Mouse (Mus musculus): Measurements from ENCODE around the gene Men1.

The Men1 gene

DNA sequence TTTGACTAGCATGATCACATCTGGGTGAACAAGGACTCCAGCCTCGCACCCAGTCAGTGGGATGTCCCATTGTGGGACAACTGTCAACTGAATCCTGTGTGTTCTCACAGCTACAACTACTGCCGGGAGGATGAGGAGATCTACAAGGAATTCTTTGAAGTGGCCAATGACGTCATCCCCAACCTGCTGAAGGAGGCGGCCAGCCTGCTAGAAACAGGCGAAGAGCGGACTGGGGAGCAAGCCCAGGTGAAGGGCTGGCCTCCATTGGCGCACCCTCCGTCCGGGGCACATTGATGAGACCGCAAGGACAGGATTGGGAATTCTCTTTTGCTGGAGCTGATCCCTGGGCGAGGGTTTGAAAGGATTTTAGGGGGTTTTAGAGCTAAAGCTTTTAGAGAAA, 3.9 kb downstream of the Men1 start:
- DNase-seq (ENCODE audit: low read depth, low spot score), result no peak

- no peak for DNase-seq (ENCODE audit: low read depth, low spot score)
Observed at GRCm38 (mm10) chr19:6339191-6339590, 4.4 kb downstream of the Men1 start.

DNA sequence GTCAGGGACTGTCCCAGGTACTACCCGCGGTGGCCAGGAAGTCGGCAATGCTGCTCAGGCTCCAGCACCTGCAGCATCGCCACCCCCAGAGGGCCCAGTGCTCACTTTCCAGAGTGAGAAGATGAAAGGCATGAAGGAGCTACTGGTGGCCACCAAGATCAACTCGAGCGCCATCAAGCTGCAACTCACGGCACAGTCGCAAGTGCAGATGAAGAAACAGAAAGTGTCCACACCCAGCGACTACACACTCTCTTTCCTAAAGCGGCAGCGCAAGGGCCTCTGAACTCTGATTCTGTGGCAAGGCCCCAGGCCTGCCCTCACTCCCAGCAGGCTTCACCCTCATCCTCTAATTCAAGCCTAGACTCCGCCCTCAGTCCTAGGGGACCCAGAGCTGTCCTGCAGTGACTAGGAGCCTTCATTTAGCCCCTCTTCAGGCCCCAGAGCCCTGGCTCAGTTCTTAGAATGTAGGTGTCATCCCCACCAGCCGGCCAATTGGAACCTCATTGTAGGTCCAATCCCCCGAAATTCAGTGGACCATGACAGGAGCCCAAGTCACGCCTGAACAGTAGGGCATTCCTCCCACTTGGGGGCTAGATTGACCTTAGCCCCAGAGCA, 5.2 kb downstream of the Men1 start:
- DNase-seq (ENCODE audit: low read depth, low spot score), result no peak

GRCm38 (mm10) chr19:6340524-6341452, 6.0 kb downstream of the Men1 start, which contains the start of gene Map4k2:
Gene Map4k2 (plus strand): TSS chr19:6341135.
- DNase-seq (ENCODE audit: low read depth, low spot score), result peak; percentile 56

DNA sequence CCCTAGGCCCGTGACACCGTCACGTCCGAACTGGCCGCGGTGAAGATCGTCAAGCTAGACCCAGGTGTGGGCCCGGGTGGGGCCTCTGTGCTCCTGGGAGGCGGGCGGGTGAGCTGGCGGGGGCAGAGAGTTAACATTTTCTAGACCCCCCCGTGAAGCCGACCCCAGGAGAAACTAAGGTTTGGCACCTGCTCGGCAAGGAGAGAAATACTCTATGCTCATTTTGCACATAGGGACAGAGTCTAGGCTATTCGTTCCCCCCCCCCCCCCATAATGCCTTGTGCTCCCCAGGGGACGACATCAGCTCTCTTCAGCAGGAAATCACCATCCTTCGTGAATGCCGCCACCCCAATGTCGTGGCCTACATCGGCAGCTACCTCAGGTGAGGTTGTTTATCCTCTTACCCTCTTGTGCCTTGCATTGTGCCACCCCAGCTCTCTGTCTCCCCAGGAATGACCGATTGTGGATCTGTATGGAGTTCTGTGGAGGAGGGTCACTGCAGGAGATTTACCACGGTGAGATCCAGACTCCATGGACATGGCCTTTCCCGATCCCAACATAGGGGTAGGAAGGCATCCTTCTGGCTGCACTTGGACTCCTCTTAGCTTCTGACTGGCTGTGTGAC, 6.8 kb downstream of the Men1 start:
- DNase-seq (ENCODE audit: low read depth, low spot score), result no peak

DNA sequence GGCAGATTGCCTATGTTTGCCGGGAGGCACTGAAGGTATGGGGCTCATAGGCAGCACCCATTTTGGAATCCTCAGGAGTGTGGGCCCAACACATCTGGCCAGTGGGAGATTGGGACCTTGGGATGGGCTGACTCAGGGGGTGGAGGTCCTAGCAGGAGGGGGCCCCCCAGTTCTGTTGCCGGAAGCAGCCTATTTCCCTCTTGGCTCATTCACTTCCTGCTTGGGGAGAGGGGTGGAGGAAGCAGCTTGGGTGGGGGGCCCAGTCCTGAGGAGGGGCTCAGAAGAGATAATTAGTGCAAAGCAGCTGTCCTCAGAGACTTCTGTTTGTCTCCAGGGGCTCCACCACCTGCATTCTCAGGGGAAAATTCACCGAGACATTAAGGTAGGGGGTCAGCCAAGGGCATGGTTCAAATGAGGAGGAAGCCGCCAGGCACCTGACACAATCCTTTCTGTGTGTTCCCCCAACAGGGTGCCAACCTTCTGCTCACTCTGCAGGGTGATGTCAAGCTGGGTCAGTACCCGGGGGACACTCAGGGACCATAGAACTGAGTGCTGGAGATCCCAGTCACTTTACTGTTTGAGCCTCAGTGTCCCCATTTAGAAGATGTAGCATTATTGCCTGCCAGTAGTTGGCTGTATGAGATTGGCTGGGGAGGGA, 7.6 kb downstream of the Men1 start:
- DNase-seq (ENCODE audit: low read depth, low spot score), result no peak

- DNase-seq (ENCODE audit: low read depth, low spot score), result no peak
Observed at GRCm38 (mm10) chr19:6343066-6343925, 8.5 kb downstream of the Men1 start.

DNA sequence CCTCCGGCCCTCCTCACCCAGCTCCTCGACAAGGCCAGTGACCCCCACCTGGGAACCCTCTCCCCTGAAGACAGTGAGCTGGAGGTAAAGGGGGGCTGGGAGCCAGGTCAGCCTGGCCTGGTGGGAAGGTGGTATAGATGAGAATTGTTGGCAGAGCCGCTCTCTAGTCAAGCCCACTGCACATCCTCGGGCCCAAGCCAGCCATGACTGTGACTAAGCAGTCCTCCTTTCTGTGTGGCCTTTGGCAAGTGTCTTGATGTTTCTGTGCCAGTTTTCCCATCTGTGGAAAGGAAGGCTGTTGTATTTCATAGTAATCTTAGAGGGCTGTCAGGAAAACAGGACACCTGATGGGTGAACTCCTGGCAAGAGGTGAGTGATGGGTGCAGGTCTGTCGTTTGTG, 9.2 kb downstream of the Men1 start:
- DNase-seq (ENCODE audit: low read depth, low spot score), result no peak

- DNase-seq (ENCODE audit: low read depth, low spot score), result no peak
Observed at GRCm38 (mm10) chr19:6346023-6346422, 11.2 kb downstream of the Men1 start.

DNA sequence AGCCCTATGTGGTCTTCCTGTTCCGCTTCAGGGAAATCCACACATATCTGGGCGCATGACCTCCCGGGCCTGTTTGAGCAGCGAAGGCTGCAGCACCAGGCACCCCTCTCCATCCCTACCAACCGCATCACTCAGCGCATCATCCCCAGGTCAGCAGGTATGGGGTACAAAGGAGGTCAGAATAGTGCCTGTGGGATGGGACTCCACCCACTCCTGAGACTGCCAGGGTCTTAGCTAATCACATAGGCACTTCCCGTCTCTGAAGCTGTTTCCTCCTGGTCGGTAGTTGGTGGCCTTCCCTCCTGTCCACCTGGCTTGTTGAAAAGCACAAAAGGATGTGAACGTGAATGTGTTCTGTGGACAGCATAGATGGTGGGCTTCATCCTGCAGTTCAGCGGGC, 11.9 kb downstream of the Men1 start:
- no peak for DNase-seq (ENCODE audit: low read depth, low spot score)

DNA sequence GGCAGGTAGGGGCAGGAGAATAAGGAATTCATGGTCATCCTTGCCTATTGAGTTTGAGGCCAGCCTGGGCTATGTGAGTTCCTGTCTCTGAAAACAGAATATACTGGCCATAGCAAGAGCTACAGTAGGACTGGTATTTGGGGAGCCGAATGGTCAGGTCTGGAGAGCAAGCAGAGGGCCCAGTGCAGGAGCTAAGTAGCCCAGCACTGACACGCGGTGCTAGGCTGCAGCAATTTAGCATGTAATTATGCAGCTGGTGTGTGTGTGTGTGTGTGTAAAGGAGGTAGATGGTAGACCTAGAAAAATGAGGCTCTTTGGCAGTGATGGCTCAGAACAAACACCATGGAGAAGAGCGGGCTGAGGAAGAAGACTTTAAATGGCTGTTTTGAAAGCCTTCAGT, 12.8 kb downstream of the Men1 start:
- DNase-seq (ENCODE audit: low read depth, low spot score), result no peak

DNA sequence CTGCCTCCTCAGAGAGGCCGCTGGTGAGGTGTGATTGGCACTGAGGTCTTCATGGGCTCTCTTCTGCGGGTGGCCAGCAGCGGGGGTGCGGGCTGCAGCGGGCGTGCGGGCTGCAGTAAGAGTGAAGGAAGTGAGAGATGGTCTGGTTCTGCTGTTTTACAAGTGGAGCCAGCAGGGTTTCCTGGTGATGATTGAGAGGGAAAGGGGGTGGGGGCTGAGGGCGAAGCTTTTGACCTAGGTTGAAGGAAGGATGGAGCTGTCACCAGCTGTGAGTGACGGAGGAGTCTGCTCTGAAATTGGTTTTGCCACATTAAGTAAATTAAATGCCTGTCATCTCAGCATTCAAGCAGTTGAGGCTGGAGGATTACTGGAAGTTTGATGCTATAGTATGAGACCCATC, 13.9 kb downstream of the Men1 start:
- no peak for DNase-seq (ENCODE audit: low read depth, low spot score)

DNA sequence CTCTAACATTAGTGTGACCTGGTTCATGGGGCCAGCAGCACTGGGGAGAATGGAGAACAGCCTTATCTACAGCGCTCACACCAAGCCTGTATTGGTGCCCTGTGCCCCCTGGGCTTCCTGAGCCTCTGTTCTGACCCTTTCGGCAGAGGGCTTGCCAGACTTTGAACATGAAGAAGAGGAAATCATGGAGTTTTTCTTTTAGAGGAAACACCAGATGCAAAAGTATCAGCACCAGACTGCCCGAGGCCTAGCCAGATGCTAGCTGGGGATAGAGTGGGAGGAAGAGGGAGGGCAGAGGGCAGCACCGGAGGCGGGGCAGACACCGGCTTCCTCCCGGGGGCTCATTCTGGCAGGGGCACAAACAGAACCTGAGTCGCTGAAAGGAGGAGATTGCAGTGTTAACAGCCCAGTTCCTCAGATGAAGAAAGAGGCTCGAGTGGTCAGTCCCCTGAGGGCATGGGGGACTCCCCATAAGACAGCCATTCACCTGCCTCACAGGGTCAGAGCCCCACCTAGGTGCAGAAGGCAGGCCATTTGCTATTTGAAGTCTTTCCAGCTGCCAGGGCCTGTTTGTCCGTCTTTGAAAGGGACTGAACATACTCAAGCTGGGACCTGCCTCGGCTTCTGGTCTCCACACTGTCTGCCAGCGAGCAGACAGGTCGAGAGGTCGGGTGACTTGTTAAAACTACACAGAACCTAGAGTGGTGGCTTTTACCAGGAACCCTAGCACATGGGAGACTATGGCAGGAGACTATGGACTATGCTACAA, 14.6 kb downstream of the Men1 start:
- no peak for DNase-seq (ENCODE audit: low read depth, low spot score)

GRCm38 (mm10) chr19:6351431-6352106, 16.8 kb downstream of the Men1 start:
- no peak for DNase-seq (ENCODE audit: low read depth, low spot score)

GRCm38 (mm10) chr19:6352107-6352505, 17.3 kb downstream of the Men1 start:
- DNase-seq (ENCODE audit: low read depth, low spot score), result no peak

GRCm38 (mm10) chr19:6354030-6354429, 19.3 kb downstream of the Men1 start:
- no peak for DNase-seq (ENCODE audit: low read depth, low spot score)

DNA sequence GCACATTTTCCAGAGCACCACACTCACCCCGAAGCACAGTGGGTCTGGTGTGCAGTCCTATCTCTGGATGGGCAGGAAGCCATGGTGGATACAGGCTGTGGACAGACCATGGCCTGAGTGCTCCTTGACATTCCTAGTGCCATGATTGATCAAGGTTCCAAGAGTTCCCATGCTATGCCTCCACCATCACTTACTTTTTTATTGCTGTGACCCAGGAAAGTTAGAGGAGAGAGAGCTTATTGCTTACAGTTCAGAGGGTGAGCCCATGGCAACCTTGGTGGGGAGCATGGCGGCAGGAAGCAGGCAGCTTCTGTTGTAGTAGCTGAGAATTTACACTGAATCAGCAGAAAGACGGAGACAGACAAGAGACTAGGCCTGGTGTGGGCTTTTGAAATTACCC, 26.5 kb downstream of the Men1 start:
- no peak for DNase-seq (ENCODE audit: low read depth, low spot score)

DNA sequence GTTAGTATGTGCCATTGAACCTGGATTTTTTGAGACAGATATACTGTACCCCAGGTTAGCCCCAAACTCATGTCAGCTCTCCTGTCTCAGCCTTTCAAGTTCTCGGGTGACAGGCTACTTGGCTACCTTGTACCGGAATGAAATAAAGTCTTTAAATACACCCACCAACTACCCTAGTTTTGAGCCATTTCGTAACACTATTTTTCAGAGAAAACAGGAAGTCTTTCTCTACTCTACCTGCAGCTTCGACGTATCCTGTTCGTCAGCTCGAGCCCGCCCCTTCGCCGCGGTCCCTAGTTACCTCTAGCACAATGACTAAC, 28.3 kb downstream of the Men1 start:
- DNase-seq (ENCODE audit: low read depth, low spot score), result no peak

DNA sequence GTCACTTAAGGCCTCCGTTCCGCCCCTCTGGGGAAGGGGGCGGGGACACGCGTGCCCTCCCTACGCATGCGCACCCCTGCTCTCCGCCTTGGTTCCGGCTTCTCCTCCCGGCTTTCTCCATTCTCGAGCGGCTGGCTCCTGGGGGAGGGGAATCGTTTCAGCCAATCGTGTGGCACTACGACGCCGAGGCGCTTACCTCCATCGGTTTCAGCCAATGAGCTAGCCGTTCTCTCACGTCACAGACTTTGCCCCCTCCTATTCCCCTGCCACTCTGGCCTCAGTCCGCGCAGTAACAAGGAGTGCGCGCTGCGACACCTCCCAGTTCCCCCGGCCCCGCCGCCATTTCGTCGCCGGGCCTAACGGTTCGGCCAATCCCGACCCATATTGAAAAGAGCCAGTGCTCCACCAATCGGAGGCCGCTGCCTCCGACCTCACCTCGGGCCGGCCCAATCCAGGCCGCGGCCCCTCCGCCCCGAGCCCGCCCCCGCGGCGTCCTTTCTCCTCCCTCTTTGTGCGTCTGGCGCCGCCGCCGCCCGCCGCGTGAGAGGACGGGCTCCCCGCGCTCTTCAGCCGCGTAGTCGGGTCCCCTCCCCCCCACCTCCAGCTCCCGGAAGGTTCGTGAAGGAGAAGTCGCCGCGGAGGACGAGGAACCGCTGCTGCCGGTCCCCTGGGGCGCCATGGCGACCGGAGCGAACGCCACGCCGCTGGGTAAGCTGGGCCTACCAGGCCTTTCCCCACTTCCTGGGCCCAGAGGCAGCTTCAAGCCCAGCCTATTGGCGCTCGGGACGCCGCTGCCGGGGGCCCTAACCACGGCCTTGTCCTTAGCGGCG, 28.8 kb downstream of the Men1 start, which contains the start of gene Sf1:
Gene Sf1, plus strand, starts transcription at position 280 of the 830 bp plus-strand sequence.
- DNase-seq (ENCODE audit: low read depth, low spot score), result peak; percentile 98
